Mouse (Mus musculus) adrenal gland, adult 2 months (tissue): Measurements from ENCODE around the gene Olfr735. TPM values are rescaled to one million over a fixed set of nuclear protein-coding genes. Genes with fewer than 3 reads are reported as not detected.
A peak's percentile ranks its signal among the peaks of the same experiment; 100 is the strongest.

Experiments used
- DNase-seq: peaks from one replicate; pipeline ENCODE4 v3.0.0; 2021
- long read RNA-seq: library from polyadenylated mRNA; stranded (forward); transcript quantifications from one replicate; pipeline ENCODE4 v2.0.0, GENCODE M21; 2021
- polyA plus RNA-seq: library from polyadenylated mRNA; depleted of rRNA; stranded (reverse); fragments of >200 nt; gene quantifications from 2 replicates; pipeline ENCODE4 v1.2.3, GENCODE M21; 2012; rRNA removed
- total RNA-seq, 2 experiments: library from RNA; stranded (reverse); gene quantifications; 2 replicates each; pipeline ENCODE4 v1.2.3; 2021

Gene Olfr735
- total RNA-seq: under 1 TPM in 1 of 2 experiments, not detected in 1; 0.21 TPM
- not detected in 2 replicates for polyA plus RNA-seq
- long read RNA-seq: 0 reads

DNA sequence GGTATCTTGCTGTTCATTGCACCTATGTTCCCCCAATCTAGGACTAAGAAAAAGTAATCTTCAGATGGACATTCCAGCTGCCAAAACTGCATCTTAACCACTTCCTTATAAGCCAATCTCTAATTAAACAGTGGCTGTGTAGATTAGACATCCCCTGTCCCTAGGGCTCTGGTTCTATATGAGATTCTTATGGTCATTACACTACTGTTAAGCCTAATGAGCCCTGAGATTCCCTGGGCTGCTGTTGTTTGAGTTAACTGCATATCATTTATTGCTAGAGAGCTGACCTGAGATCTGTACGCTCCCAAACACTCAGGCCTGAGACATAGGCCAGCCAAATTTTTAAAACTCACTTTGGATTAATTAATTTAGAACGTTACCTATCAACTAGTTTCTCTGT lies at the start of gene Olfr735:
TSS of gene Olfr735 (minus strand) at position 77 of the 400 bp plus-strand sequence.
- no peak for DNase-seq

DNA sequence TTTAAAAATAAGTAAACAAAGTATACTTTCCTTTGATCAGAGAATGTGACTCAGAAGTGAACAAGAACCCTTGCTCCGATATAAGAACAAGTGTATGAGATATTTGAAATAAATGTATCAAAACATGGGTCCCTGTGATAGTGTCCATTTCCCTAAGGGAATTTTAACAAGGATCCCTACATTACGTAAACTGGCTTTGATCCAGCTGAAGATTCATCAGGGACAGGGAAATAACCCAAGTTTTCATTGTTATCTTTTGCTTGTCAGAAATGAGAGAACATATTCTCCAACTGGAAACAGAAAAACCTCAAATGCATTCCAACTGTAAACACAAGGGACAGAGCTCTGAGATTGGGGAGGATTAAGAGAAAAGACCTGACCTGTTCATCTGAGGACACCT lies 32.2 kb upstream of the Olfr735 start, which contains the start of gene Olfr736:
TSS of gene Olfr736 (plus strand) at position 301 of the 400 bp plus-strand sequence.
- DNase-seq: no peak

DNA sequence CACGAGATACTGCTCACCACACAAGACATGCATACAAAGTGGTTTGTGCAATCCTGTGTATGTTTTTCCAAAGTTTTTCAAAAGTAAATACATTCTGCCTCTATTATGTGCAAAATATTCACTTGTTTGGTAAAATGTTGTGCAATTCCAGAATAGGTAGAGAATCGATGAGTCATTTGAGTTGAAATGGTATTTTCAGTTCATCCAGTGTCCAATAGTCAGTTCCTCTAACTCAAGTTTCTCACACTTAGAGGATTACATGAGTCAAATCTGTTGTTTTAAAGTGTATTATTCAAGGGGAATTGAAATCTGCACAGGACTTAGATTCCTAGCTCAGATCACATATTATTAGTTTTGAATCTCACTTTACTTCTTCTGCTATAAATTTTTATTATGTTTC lies 14.9 kb upstream of the Olfr735 start:
- DNase-seq: no peak

DNA sequence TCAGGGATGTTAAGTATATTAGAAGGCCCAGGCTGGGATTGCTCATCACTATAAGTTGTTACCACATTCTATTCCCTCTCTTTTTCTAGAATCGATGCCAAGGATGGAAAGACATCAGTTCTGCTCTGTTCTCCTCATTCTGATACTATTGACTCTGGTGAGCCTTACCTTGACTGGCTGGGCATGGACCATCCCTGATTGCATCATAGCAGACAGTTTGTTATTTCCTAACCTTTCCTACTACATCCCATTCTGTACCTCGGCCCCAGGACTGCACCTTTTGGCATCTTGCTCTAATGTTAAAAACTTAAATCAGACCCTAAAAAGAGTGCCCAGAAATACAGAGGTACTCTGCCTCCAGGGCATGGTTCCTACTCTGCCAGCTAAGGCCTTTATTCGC lies 11.8 kb upstream of the Olfr735 start:
- DNase-seq: no peak

DNA sequence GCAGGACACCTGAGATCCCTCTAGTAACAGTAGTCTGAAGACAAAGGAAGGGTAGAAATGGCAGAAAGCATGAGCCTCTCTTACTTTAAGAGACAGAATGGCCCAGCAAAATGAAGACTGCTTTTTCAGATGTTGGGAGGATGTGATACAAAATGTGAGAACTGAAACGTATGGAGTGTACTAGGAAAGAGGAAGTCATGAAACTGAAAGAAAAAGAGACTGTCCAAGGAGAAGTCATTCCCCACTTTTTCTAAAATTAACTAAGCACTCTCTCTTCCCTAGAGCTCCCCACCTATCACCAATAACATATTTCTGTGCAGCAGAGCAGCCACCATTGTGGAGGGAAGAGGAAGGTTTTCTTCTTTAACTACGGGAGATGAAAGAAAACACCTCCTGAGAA lies 8.9 kb upstream of the Olfr735 start, which contains the start of gene Tlr11:
TSS of gene Tlr11 (plus strand) at position 322 of the 400 bp plus-strand sequence.
- no peak for DNase-seq

DNA sequence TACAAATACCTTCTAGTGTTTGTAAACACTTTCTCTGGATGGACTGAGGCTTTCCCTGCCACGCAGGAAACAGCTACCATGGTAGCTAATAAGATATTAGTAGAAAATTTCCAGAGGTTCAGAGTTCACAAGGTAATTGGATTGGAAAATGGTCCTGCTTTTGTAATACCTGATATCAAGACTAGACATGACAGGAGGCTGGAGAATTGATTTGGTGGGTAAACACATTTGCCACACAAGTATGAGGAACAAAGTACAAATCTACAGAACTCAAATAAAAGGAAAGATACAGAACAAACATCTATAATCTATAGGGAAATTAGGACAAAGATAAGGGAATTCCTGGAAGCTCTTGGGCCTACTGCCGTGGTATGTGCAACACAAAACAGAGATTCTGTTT lies 8.1 kb upstream of the Olfr735 start:
- DNase-seq: no peak

DNA sequence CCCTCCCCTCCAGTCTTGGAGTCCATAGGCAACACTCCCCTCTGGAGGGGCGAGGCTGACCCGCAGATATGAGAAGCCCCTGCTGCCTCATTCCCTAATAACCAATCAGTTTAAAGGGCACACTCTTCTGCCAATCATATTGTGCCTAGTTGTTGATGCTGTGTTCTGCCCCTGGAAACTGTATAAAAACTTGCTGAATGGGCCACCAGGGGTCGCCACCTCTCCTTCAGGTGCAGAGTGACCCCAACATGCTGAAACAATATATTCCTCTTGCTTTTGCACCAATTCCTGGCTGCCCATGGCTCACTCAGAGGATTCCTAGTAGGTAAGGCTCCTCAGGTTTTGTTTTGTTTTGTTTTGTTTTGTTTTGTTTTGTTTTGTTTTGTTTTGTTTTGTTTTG lies 3.8 kb upstream of the Olfr735 start:
- DNase-seq: peak; percentile 30

DNA sequence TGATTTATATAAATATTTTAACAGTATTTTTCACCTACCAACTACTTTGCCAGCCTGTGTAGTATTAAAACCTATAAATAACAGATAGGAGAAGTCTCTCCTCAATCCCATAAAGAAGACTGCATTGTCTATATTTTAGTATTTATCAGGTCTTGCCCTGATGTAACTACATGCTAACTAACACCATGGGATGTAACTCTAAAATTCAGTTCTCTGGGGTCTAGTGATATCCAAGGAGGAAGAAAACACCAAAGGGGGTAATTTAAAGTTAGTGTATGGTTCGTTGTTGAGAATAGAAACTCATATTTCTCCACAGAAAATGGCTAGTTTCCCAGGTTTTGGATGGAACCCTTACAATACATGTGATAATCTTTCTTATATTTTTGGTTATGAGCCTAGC lies 22.0 kb downstream of the Olfr735 start, which contains the start of gene Olfr734:
TSS of gene Olfr734 (minus strand) at position 101 of the 400 bp plus-strand sequence.
- no peak for DNase-seq

DNA sequence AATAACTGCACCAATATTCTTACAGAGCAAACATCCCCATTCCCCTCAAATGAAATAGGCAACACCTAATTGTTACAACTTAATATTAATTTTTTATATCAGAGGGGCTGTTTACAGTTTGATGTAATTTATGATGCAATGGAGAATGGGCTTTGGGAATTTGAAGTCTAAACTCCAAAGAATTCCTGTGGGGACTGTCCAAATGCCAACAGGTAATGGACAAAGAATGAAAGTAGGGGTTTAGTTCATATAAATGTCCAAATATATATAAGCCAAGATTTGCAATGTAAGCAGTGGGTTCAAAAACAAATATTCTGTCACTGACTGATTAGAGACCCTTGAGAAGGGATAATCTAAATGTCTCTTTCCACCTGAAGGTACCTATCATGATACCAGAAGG lies 47.2 kb downstream of the Olfr735 start, which contains the start of gene Olfr733:
TSS of gene Olfr733 (minus strand) at position 101 of the 400 bp plus-strand sequence.
- no peak for DNase-seq

Other genes with a start within 250 kb of the Olfr735 start
- gene Olfr727, start 225.7 kb downstream of the Olfr735 start, total RNA-seq: not detected
- gene Olfr727, start 225.7 kb downstream of the Olfr735 start, polyA plus RNA-seq: not detected in 2 replicates
- not detected for gene Olfr728, start 206.2 kb downstream of the Olfr735 start, total RNA-seq
- gene Olfr728, start 206.2 kb downstream of the Olfr735 start, polyA plus RNA-seq: not detected in 2 replicates
- gene Olfr729, start 196.0 kb downstream of the Olfr735 start, total RNA-seq: not detected
- not detected in 2 replicates for gene Olfr729, start 196.0 kb downstream of the Olfr735 start, polyA plus RNA-seq
- not detected for gene Olfr730, start 160.7 kb downstream of the Olfr735 start, total RNA-seq
- gene Olfr730, start 160.7 kb downstream of the Olfr735 start, polyA plus RNA-seq: not detected in 2 replicates
- not detected for gene Olfr731, start 107.0 kb downstream of the Olfr735 start, total RNA-seq
- gene Olfr731, start 107.0 kb downstream of the Olfr735 start, polyA plus RNA-seq: not detected in 2 replicates
- gene Olfr732, start 64.7 kb downstream of the Olfr735 start, total RNA-seq: under 1 TPM in 1 of 2 experiments, not detected in 1; 0.10 TPM
- not detected in 2 replicates for gene Olfr732, start 64.7 kb downstream of the Olfr735 start, polyA plus RNA-seq
- not detected for gene Olfr733, start 47.4 kb downstream of the Olfr735 start, total RNA-seq
- not detected in 2 replicates for gene Olfr733, start 47.4 kb downstream of the Olfr735 start, polyA plus RNA-seq
- not detected for gene Olfr734, start 22.1 kb downstream of the Olfr735 start, total RNA-seq
- not detected in 2 replicates for gene Olfr734, start 22.1 kb downstream of the Olfr735 start, polyA plus RNA-seq
- under 1 TPM; 0.17 to 0.21 TPM for gene Tlr11, start 9.0 kb upstream of the Olfr735 start, total RNA-seq
- 0.08 and 0.11 TPM in 2 replicates for gene Tlr11, start 9.0 kb upstream of the Olfr735 start, polyA plus RNA-seq
- gene Olfr736, start 32.3 kb upstream of the Olfr735 start, total RNA-seq: not detected
- gene Olfr736, start 32.3 kb upstream of the Olfr735 start, polyA plus RNA-seq: not detected in 2 replicates
- not detected for gene Olfr738, start 58.7 kb upstream of the Olfr735 start, total RNA-seq
- not detected in 2 replicates for gene Olfr738, start 58.7 kb upstream of the Olfr735 start, polyA plus RNA-seq
- not detected for gene Olfr739, start 69.8 kb upstream of the Olfr735 start, total RNA-seq
- gene Olfr739, start 69.8 kb upstream of the Olfr735 start, polyA plus RNA-seq: not detected in 2 replicates
- gene Olfr740, start 96.7 kb upstream of the Olfr735 start, total RNA-seq: not detected
- gene Olfr740, start 96.7 kb upstream of the Olfr735 start, polyA plus RNA-seq: not detected in 2 replicates
- not detected for gene Olfr741, start 123.9 kb upstream of the Olfr735 start, total RNA-seq
- gene Olfr741, start 123.9 kb upstream of the Olfr735 start, polyA plus RNA-seq: not detected in 2 replicates
- not detected for gene Olfr742, start 154.7 kb upstream of the Olfr735 start, total RNA-seq
- not detected in 2 replicates for gene Olfr742, start 154.7 kb upstream of the Olfr735 start, polyA plus RNA-seq
- not detected for gene Olfr743, start 173.0 kb upstream of the Olfr735 start, total RNA-seq
- gene Olfr743, start 173.0 kb upstream of the Olfr735 start, polyA plus RNA-seq: not detected in 2 replicates